8 mouse cellular contexts compared by ENCODE assay signal in genomic region chr11:62076345-62077156, GRCm38 (mm10).
DNase-seq lines count a peak whose midpoint lies in the region; ATAC-seq and TF ChIP-seq lines count a peak whose summit lies in the region.

No protein-coding gene starts in this region.

- TF ChIP-seq CTCF in G1E (IDR thresholded peaks at IDR 0.05; ENCODE audit: low read depth, low read length): no peak
- no peak for TF ChIP-seq CTCF in liver, postnatal 0 days (IDR thresholded peaks at IDR 0.05; ENCODE audit: low read depth)
- TF ChIP-seq CTCF in testis, adult 2 months (IDR thresholded peaks at IDR 0.05; ENCODE audit: control insufficient read depth, insufficient read depth, insufficient replicate concordance, low read depth, low read length): no peak

- WGBS in forebrain, embryonic 15.5 days: 5% methylated on average over 42 of the region's 42 CpGs
- 10% methylated on average over 32 of the region's 42 CpGs for WGBS in liver, postnatal 0 days (ENCODE audit: insufficient replicate concordance)
- WGBS in neural tube, embryonic 14.5 days: 8% methylated on average over 29 of the region's 42 CpGs

- H3K4me2 ChIP-seq in forebrain, embryonic 15.5 days (replicated peaks): peak overlapping the region; percentile 80
- H3K4me2 ChIP-seq in liver, postnatal 0 days (ENCODE audit: low read depth, low read length): peak overlapping the region; percentile 100
- H3K4me2 ChIP-seq in neural tube, embryonic 14.5 days (ENCODE audit: low read depth, low read length): peak overlapping the region; percentile 78

- H3K9me3 ChIP-seq in G1E (replicated peaks): no peaks in the 10 kb centered on the region
- no peaks in the 10 kb centered on the region for H3K9me3 ChIP-seq in forebrain, embryonic 15.5 days
- no peaks in the 10 kb centered on the region for H3K9me3 ChIP-seq in liver, postnatal 0 days (ENCODE audit: low read length)
- no peaks in the 10 kb centered on the region for H3K9me3 ChIP-seq in neural tube, embryonic 14.5 days (ENCODE audit: control insufficient read depth, low read length)

- DNase-seq in G1E (ENCODE audit: low spot score): peak; percentile 58
- DNase-seq in cerebellum, adult 18-20 months: peak; percentile 76 to 83
- DNase-seq in heart, postnatal 14 days: peak; percentile 96 to 98
- peak; percentile 96 for DNase-seq in layer of hippocampus, adult 11-12 months (ENCODE audit: low spot score)
- peak; percentile 98 for DNase-seq in liver, postnatal 0 days

- TF ChIP-seq EP300 in liver, postnatal 0 days (IDR thresholded peaks at IDR 0.05; ENCODE audit: low read depth): no peak

- peak; percentile 62 for TF ChIP-seq POLR2A in testis, adult 2 months (IDR thresholded peaks at IDR 0.05; ENCODE audit: control insufficient read depth, low read depth, low read length)

- ATAC-seq in G1E (ENCODE audit: extremely low read depth, insufficient number of reproducible peaks, low FRiP score, poor library complexity, severe bottlenecking): peak; percentile 70
- ATAC-seq in forebrain, embryonic 15.5 days (replicated peaks): peak; percentile 98
- peak; percentile 97 for ATAC-seq in liver, postnatal 0 days
- ATAC-seq in neural tube, embryonic 14.5 days (ENCODE audit: low read depth): peak; percentile 98

- peaks cover 19% of the 10 kb centered on the region for H3K4me1 ChIP-seq in G1E (ENCODE audit: insufficient read depth, low read depth, low read length)
- peaks cover 8% of the 10 kb centered on the region for H3K4me1 ChIP-seq in forebrain, embryonic 15.5 days
- H3K4me1 ChIP-seq in liver, postnatal 0 days (ENCODE audit: insufficient read depth): peaks cover 11% of the 10 kb centered on the region; the same call in 1 of the 2 replicates
- H3K4me1 ChIP-seq in neural tube, embryonic 14.5 days (ENCODE audit: control insufficient read depth, insufficient read depth, low read length): peaks cover 3% of the 10 kb centered on the region; the same call in 1 of the 2 replicates
- H3K4me1 ChIP-seq in testis, adult 2 months (ENCODE audit: control insufficient read depth, insufficient read depth, low read length): peaks cover 2% of the 10 kb centered on the region

- peak overlapping the region; percentile 73 for H3K4me3 ChIP-seq in G1E (ENCODE audit: low read depth, low read length)
- peak overlapping the region; percentile 75 for H3K4me3 ChIP-seq in forebrain, embryonic 15.5 days
- peak overlapping the region; percentile 79 for H3K4me3 ChIP-seq in liver, postnatal 0 days (ENCODE audit: low read depth, low read length)
- peak overlapping the region; percentile 86 for H3K4me3 ChIP-seq in neural tube, embryonic 14.5 days (ENCODE audit: low read depth, low read length)
- H3K4me3 ChIP-seq in testis, adult 2 months (ENCODE audit: control insufficient read depth, low read depth, low read length): peak overlapping the region; percentile 88

- peak overlapping the region; percentile 81 for H3K27ac ChIP-seq in forebrain, embryonic 15.5 days (replicated peaks)
- H3K27ac ChIP-seq in liver, postnatal 0 days (ENCODE audit: low read depth): peak overlapping the region; percentile 90
- peak overlapping the region; percentile 90 for H3K27ac ChIP-seq in neural tube, embryonic 14.5 days (ENCODE audit: low read depth, low read length)
- H3K27ac ChIP-seq in testis, adult 2 months (ENCODE audit: control insufficient read depth, insufficient read depth, low read depth, low read length): peak overlapping the region; percentile 80

- no peaks in the 10 kb centered on the region for H3K36me3 ChIP-seq in G1E (replicated peaks)
- H3K36me3 ChIP-seq in forebrain, embryonic 15.5 days: no peaks in the 10 kb centered on the region
- no peaks in the 10 kb centered on the region; the same call in 1 of the 2 replicates for H3K36me3 ChIP-seq in liver, postnatal 0 days (replicated peaks; ENCODE audit: insufficient read depth, low read length)
- no peaks in the 10 kb centered on the region for H3K36me3 ChIP-seq in neural tube, embryonic 14.5 days (ENCODE audit: control insufficient read depth, insufficient read depth, low read length)
- no peaks in the 10 kb centered on the region for H3K36me3 ChIP-seq in testis, adult 2 months (ENCODE audit: control insufficient read depth, insufficient read depth, low read length)

- intact Hi-C loops in heart, postnatal 14 days (cut with DNase I): no loop called here

- H3K27me3 ChIP-seq in G1E (ENCODE audit: insufficient read depth, low read length): peaks cover 12% of the 10 kb centered on the region; the same call in 1 of the 2 replicates
- H3K27me3 ChIP-seq in forebrain, embryonic 15.5 days: no peaks in the 10 kb centered on the region
- H3K27me3 ChIP-seq in liver, postnatal 0 days (ENCODE audit: insufficient read depth, low read length): no peaks in the 10 kb centered on the region
- H3K27me3 ChIP-seq in neural tube, embryonic 14.5 days (ENCODE audit: control insufficient read depth, insufficient read depth, low read length): no peaks in the 10 kb centered on the region
- H3K27me3 ChIP-seq in testis, adult 2 months (ENCODE audit: control insufficient read depth, insufficient read depth, low read length): no peaks in the 10 kb centered on the region

- peak overlapping the region; percentile 75 for H3K9ac ChIP-seq in forebrain, embryonic 15.5 days (replicated peaks)
- H3K9ac ChIP-seq in liver, postnatal 0 days (replicated peaks): peak overlapping the region; percentile 85
- H3K9ac ChIP-seq in neural tube, embryonic 14.5 days (replicated peaks; ENCODE audit: low read depth, low read length): peak overlapping the region; percentile 82

Comparison
In these comparisons a context has a peak if more than half of its experiments do, and no peak if none do; other contexts are left out.
1. Peak in every context shown above with its lines: DNase-seq, ATAC-seq, H3K4me3 ChIP-seq and H3K27ac ChIP-seq.